Mouse (Mus musculus) thymus, adult 2 months (tissue): ENCODE results near the gene G0s2.

Experiments used
- CTCF ChIP-seq: fragments of 200-500 bp; IDR thresholded peaks from 2 replicates; pipeline ENCODE4 v1.5.1; 2012; ENCODE audit warnings: mild to moderate bottlenecking, control low read depth, low read length, moderate library complexity, borderline replicate concordance; ENCODE audit not compliant: control insufficient read depth, poor library complexity, insufficient read depth; ENCODE audit errors: extremely low read depth
- POLR2A ChIP-seq: fragments of 200-500 bp; IDR thresholded peaks from 2 replicates; pipeline ENCODE4 v1.6.1; 2012; ENCODE audit warnings: mild to moderate bottlenecking, low read length, control low read depth, moderate library complexity; ENCODE audit not compliant: control insufficient read depth, poor library complexity, insufficient read depth; ENCODE audit errors: extremely low read depth

GRCm38 (mm10) chr1:193305386-193305785 lies 32.4 kb upstream of the G0s2 start:
- TF ChIP-seq POLR2A (no peak), CTCF (no peak)
